Mouse (Mus musculus) cerebellum, adult 8-10 months (tissue): Measurements from ENCODE around the gene Ttc9b.

Experiments
- DNase-seq: peaks from one replicate; pipeline ENCODE4 v3.0.0; 2022

The Ttc9b gene

DNA sequence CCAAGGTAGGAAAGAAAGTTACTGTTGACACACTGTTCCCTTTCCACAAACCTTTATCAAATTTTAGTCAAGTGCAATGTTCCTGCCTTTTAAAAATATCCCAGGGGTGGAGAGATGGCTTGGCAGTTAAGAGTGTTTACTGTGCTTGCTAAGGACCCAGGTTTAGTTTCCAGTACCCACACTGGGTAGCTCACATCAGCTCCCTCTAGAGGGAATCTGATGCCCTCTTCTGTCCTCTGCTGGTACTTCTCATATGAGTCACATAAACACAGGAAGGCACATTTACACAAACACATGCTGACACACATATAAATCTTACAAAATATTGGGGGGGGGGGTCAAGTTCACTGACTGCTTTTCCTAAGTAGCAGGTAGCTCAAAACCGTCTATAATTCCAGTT is 9.2 kb upstream of the Ttc9b start:
- DNase-seq, result no peak

DNA sequence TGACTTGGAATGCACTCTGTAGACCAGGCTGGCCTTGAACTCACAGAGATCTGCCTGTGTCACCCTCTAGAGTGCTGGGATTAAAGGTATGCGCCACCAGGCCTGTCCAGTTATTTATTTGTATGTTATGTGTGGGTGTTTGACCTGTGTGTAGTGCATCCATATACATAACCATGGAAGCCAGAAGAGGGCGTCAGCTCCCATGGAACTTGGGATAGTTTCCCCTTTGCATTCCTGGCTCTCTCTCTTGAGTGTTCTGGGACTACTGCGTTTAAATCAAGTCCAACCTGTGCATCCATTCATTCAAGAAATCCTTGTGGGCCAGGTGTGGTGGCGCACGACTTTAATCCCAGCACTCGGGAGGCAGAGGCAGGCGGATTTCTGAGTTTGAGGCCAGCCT is 7.2 kb upstream of the Ttc9b start:
- no peak for DNase-seq

DNA sequence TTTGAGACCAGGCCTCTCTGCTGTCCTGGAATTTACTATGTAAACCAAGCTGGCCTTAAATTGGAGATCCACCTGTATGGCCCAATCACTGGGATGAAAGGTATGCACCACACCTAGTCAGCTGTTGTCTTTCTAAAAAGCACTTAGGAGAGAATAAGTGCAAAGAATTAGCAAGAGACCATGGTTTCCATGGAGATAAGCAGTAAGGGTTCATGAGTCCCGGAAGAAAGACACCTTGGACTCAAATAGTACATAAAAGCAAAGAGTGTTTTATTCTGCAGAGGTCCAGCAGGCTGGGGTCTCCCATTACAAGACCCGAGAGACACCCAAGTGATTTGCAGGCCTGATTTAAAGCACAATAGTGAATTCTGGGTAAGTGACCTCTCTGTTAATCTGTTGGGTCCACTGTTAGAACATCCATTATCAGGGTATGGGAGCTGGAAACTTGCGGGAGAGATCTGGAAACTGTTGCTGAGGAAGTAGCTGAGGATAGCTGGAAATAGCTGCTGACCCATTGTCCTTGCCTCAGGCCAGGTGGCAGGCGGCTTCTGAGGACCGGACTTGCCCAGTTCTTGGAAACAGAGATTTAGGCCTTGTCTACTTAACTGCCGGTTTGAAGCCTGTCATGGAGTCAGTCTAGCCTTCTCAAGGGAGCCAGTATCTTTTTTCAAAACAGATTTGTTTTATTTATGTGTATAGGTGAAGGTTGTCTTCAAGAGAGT is 6.3 kb upstream of the Ttc9b start:
- DNase-seq, result no peak

DNA sequence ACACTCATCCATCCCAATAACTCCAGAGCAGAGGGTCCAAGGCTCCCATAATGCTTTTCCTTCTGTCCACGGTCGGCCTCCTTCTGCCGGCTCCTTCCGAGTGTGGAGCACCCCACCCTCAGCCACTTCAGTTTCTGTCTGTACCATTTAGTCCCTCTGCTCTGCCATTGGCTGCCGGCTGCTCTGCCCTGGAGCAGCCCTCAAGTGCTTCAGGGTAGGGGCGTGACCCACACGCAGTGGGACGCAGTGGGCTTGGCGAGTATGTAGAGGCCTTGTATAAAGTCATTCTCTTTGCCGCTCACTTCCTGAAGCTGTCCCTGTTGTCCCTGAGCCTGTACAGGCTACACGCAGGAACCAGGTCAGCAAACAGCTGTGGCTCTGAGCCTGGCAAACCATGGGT is 4.0 kb upstream of the Ttc9b start:
- DNase-seq, result no peak

DNA sequence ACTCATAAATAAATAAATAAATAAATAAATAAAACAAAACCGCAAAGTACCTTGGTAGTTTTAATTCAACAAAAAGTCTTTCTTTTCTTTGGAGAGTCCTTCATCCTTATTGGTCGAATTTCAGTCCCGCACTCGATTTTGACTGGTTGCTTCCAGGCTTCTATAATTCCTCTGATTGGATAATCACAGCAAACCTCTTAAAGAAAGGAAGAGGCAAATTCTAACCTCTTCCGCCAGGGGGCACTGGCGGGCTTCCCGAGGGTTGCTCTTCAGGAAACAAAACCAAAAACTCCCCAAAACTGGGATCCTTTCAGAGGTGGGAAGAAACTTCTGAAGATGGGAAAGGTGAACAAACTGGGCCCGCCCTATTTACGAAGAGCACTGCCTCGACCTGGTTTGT is 2.8 kb upstream of the Ttc9b start:
- DNase-seq, result peak; percentile 78

DNA sequence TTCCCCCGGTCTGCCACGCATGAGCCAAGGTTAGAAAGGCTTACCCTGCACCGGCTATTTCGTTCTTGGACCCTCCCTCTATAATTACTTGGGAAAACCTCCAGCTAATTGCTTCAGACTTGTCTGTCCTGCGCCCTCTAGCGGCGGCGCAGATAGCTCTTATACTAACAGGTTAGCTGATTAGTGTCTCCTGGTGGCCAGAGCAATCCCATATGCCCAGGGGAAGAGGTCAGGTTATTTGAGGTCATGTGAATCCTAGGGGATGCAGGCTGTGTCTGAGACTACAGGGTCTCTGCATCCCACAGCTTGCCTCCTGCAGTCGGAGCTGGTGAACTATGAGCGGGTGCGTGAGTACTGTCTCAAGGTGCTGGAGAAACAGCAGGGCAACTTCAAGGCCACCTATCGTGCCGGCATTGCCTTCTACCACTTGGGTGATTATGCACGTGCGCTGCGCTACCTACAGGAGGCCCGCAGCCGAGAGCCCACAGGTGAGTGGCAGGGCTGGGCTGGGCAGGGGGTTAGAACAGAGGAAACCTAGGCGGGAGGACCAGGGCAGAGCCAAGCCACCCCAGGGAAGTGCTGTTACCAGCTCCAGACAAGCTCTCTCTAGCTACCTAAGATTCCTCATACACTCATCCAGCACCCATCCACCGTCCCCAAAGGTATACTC is 1.0 kb downstream of the Ttc9b start:
- DNase-seq, result no peak

- no peak for DNase-seq
These were observed 1.8 kb downstream of the Ttc9b start for GRCm38 (mm10) chr7:27655545-27655944.

- no peak for DNase-seq
These were observed 2.9 kb downstream of the Ttc9b start for GRCm38 (mm10) chr7:27656600-27656999.

DNA sequence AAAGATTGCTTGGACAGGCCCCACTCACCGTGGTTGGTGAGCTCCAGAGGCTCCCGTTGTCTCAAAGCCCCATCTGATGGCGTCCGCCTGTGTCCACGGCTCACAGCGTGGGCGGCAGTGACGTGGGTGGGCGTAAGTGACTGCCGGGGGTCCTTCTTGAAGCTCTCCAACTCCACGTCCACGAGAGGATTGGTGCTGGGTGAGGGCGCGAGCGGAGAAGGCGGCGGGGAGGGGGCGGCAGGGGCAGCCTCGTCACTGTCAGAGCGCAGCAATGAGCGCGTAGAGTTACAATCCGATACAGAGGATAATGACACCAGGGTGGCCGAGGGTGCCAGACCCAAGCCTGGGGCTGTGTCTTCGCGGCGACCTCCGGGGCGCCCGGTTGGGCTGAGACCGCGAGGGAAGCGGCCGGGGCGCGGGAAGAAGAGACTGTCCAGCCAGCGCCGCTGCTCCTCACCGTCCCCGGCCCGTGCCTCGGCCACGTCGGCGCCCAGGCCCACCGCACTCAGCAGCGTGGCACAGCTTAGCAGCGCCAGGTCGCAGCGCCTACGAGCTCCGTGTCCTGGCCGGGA is 4.2 kb downstream of the Ttc9b start:
- no peak for DNase-seq

DNA sequence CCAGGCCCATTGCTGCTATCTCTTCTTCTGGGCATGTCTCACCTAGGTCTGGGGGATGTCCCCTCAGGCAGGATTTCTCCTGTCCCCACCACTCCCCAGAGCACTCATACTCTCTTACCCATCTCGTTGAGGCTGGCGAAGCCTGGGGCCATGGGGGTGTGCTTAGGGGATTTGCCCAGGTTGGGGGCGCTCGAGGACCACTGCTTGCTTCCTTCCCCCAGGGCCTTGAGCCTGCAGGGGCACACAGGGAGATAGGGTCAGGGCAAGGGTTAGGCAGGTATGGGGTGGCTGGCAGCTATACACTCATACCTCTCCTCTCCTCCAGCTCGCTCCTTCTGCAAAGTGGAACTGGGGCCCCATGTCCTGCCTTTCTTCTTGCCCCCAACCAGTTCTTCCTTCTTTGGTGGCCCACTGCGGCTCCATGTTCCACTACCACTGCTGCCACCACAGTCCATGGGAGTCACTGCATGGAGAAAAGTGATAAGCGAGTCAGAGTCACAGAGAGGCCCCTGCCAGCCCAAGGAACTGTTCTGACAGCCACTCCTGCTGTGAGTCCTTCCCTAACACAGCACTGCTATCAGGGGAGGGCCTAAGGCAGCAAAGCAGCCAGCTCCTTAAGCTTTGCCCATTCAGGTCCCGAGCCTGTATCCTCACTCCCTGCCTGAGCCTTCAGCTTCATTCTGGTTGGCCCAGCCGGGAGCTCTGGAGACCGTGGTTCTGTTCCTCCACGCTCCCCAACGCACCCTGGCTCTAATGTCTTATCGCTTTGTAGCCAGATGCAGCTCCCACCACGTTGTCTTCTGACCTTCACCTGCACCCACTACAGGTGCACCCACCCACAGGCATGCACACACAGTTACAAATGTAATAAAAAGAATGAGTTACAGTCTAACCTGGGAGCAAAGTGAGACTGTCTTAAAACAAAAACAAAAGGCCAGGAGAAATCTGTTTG is 5.3 kb downstream of the Ttc9b start:
- no peak for DNase-seq

DNA sequence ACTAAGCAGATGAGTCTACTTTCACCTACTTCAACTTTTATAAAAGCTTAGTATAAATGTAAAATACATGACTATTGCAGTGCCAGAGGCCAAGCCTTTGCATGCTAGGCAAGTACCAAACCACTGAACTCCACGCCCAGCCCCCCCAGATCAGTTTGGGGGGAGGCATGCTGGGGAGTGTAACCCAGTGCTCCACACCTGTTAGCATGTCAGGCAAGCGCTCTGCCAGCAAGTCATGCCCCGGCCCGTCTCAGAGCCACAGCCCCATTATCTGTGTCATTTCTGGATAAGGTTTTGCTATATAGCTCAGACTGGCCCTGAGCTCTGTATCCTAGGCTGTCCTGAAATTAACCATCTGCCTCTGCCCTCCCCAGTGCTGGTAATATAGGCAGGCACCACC is 8.3 kb downstream of the Ttc9b start:
- no peak for DNase-seq

DNA sequence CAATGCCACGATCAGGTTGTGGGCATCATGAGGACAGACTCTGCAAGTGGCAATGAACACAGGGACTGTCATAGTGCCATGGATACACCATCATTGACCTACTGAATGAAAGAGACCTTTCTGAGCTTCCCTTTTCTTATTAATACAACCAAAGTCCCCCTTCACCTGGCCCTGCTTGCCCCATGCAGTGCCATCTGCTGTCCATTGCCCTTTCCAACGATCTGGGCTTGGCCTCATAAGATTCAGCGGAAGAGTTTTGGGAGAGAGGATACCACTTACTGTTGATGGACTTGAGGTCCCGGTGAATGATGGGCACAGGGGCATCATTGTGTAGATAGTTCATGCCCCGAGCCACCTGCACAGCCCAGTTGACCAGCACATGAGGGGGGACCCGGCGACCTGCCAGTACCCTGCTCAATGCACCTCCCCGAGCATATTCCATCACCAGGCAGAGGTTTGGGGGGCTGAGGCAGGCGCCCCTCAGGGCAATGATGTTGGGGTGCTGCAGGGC is 19.4 kb downstream of the Ttc9b start:
- peak; percentile 52 for DNase-seq

GRCm38 (mm10) chr7:27673575-27674131 is 19.9 kb downstream of the Ttc9b start:
- DNase-seq, result peak; percentile 60

- no peak for DNase-seq
These were observed 20.4 kb downstream of the Ttc9b start for GRCm38 (mm10) chr7:27674195-27674521.

DNA sequence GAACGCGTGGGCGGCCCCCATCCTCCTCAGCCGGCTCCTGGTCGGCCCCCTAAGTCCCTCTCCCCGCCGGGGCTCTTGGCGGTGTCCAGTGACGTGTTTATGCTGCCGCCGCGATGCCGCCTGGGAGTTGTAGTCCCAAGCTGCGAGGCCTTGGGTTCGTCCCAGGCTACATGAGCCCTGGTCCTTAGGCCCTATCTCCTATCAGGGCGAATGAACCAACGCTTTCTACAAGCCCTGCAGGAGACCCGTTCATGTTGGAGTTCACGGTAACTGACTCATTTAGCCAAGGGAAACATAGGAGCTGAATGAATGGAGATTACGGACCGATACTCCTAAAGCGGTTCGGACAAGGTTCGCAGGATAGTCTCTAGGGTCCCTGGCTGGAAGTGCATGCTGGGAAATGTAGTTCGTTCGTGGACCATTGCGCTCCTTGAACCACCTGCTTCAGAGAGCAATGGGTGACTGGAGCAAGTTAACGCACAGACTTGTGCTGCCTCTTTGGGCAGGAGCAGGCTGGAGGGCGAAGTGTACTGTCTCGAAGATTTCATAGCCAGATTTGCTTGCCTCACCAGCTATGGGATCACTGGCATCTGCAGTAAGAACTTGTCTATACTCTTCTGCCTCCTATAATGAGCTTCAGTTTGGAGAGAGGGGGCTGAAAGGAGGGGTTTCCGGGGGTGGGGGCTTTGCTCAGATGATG is 21.0 kb downstream of the Ttc9b start, which contains the start of gene Map3k10:
Gene Map3k10, minus strand, starts transcription at position 77 of the 700 bp plus-strand sequence.
- peak; percentile 94 for DNase-seq

GRCm38 (mm10) chr7:27675222-27675612 is 21.5 kb downstream of the Ttc9b start:
- DNase-seq, result no peak

- no peak for DNase-seq
These were observed 29.5 kb downstream of the Ttc9b start for GRCm38 (mm10) chr7:27683218-27683617.

DNA sequence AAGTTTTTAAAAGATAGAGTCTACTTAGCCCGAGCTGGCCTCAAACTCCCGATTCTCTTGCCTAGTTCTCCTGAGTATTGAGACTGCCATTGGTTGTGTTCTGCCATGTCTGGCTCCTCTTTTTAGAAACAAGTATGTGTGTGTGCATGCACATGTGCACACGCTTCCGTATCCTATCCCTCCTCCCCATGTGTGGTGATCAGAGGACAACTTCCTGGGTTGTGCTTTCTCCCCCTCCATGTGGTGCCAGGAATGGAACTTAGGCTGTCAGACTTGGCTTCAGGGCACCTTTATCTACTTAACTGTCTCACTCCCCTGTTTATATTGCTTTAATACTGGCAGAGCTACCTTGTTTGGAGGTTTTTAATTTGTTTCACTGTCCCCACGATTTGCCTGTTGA is 31.5 kb downstream of the Ttc9b start:
- DNase-seq, result no peak

- DNase-seq, result no peak
These were observed 32.0 kb downstream of the Ttc9b start for GRCm38 (mm10) chr7:27685681-27686080.

GRCm38 (mm10) chr7:27687043-27687442 is 33.3 kb downstream of the Ttc9b start:
- DNase-seq, result no peak

DNA sequence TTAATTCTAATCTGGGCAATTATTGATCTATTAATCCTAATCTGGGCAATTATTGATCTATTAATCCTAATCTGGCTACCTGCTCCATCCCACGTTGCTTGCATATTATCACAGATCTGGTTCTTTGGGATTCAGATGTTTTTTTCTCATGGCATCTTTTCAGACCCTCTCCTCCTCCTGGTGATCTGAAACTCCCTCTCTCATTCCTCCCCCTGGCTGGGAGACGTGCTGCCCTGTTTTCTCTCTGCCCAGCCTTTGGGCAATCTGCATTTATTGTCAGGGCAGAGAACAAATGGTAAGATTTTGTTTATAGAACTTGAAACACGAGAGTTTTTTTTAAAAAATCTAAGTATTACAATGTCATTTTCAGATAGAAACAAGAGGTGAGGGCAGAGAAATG is 34.1 kb downstream of the Ttc9b start:
- no peak for DNase-seq

GRCm38 (mm10) chr7:27688246-27688788 is 34.6 kb downstream of the Ttc9b start:
- DNase-seq, result no peak
